Mouse (Mus musculus) E14TG2a.4 (cell line): Measurements from ENCODE around the gene Cstad.

ENCODE experiments used
- CTCF ChIP-seq: conservative IDR thresholded peaks from 2 replicates; pipeline ENCODE4 v1.5.1; 2014; ENCODE audit warnings: low read length
- POU5F1 ChIP-seq: IDR thresholded peaks from 2 replicates; pipeline ENCODE4 v1.6.1; 2014; ENCODE audit warnings: low read length, borderline replicate concordance

DNA sequence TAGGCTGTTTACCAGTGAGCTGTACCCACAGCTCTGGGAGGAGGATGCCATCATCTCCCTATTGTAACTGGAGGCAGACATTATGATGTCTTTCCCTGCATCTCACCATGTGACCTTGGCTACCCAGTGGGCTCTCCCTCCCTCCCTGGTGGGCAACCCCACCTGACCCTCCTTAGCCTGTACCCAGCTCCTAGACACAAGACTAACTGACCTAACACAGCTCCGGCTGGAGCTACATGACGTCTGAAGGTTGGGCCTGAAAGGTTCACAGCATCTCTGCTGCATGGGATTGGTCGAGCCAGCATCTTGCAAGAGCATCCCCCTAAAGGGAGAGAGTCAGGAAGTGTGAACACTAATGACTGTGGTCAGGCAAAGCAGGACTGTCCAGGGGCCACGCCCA lies 35.0 kb downstream of the Cstad start:
- TF ChIP-seq CTCF = no peak
- no peak for TF ChIP-seq POU5F1
